Mouse (Mus musculus) olfactory bulb, adult 2 months (tissue): ENCODE measurements around the gene Tlr4. TPM values are rescaled to one million over a fixed set of nuclear protein-coding genes. Genes with fewer than 3 reads are reported as not detected.

Experiments
- H3K27ac ChIP-seq: fragments of 200-500 bp; 2 replicates; pipeline ENCODE4 v1.5.1; 2012; ENCODE audit warnings: low read depth, low read length; ENCODE audit not compliant: insufficient read depth
- H3K4me1 ChIP-seq: fragments of 200-500 bp; 2 replicates; pipeline ENCODE4 v1.6.1; 2012; ENCODE audit warnings: low read length; ENCODE audit not compliant: control insufficient read depth, insufficient read depth
- H3K4me3 ChIP-seq: fragments of 200-500 bp; 2 replicates; pipeline ENCODE4 v1.5.1; 2012; ENCODE audit warnings: mild to moderate bottlenecking, low read depth, low read length, moderate library complexity; ENCODE audit not compliant: insufficient read depth
- CTCF ChIP-seq: fragments of 200-500 bp; IDR thresholded peaks from 2 replicates; pipeline ENCODE4 v1.5.1; 2012; ENCODE audit warnings: low read depth, mild to moderate bottlenecking, low read length, moderate library complexity; ENCODE audit not compliant: insufficient read depth
- POLR2A ChIP-seq: fragments of 200-500 bp; IDR thresholded peaks from 2 replicates; pipeline ENCODE4 v1.6.1; 2012; ENCODE audit warnings: mild to moderate bottlenecking, low read depth, low read length, moderate library complexity; ENCODE audit not compliant: insufficient read depth
- WGBS: fragments of 180-500 bp; shearing (Covaris S2); methylation state at CpG from one replicate; pipeline ENCODE4 v1.1.7; 2018; 5-methylcytosine and 5-hydroxymethylcytosine counted together
- polyA plus RNA-seq: library from polyadenylated mRNA; stranded (reverse); fragments of >200 nt; gene quantifications from 2 replicates; pipeline ENCODE4 v1.2.4, GENCODE M21; 2012; ENCODE audit warnings: low replicate concordance; ENCODE audit not compliant: missing spikeins, insufficient read depth, insufficient read length

The Tlr4 gene
- not detected in 2 replicates for polyA plus RNA-seq

DNA sequence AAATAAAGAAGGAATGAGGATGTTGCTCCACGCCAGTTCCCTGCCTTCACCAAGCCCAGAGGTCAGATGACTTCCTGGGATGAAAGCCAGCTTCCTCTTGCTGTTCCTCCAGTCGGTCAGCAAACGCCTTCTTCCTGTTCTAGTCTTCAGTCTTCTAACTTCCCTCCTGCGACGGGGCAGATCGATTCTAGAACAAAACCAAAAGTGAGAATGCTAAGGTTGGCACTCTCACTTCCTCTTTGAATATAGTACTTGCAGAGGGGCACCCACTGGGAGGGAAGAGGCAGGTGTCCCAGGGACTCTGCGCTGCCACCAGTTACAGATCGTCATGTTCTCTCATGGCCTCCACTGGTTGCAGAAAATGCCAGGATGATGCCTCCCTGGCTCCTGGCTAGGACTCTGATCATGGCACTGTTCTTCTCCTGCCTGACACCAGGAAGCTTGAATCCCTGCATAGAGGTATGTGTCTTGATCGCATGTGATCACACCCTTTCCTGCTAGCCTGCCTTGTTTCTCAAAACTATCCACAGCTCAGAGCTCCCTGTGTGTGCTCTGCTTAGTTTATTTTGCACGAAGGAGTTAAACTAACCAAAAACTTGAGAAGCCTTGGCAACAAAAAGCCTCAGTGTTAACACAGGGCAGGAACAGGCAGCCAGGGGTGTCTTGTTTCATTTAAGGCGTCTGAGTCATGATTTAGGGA is at the start of gene Tlr4:
Gene Tlr4, plus strand, starts transcription at position 122 of the 700 bp plus-strand sequence.
- H3K4me3 ChIP-seq, result peak within 1 kb of the TSS; percentile 11; the same call in 1 of the 2 replicates
- H3K27ac ChIP-seq, result peak within 1 kb of the TSS; percentile 82
- TF ChIP-seq POLR2A (no peak), CTCF (no peak)
- peaks cover 8% of the 10 kb centered on the region for H3K4me1 ChIP-seq
- WGBS, result 57% methylated on average over 11 of the region's 11 CpGs

DNA sequence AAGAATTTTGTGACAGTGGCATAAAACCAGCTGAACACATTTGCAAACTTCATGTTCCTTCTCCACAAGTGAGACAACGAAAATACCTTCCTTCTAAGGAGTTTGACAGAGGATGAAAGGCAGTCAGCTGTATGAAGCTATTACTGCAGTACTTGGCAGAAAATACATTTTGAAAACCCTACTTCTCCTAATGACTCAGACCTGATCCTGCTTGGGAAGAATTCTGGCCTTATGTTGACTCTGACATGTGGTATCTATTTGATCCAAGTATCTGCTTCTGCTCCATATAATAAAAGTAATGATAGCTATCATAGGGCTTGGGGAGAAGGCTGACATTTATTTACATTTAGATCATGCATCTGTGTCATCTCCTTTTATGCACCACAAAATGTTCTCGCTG is 33.1 kb upstream of the Tlr4 start:
- no peak overlapping the region for H3K27ac ChIP-seq
- TF ChIP-seq CTCF, result no peak
- TF ChIP-seq POLR2A, result no peak
- H3K4me3 ChIP-seq, result no peak overlapping the region
- WGBS, result 92% methylated on average over 2 of the region's 2 CpGs
- no peaks in the 10 kb centered on the region for H3K4me1 ChIP-seq

DNA sequence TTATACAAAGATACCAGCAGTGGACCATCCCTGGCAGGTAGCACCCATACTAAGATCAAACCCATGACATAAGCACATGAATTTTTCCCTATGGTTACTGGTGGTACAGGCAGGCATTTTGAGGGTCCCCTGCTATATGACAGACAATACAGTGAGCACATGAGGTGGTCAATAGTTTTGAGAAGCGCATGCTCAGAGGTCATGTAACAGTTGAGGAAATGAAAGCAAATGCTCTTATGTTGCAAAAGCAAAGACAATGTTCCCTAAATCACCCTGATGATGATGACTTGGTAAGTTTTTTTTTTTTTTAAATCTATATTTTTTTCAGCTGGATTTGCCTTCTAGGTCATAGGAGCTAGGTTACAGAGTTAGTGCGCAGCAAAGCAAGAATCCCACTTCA is 30.7 kb upstream of the Tlr4 start:
- no peak overlapping the region for H3K4me3 ChIP-seq
- no peak overlapping the region for H3K27ac ChIP-seq
- WGBS, result 98% methylated on average over 2 of the region's 2 CpGs
- H3K4me1 ChIP-seq, result no peaks in the 10 kb centered on the region
- TF ChIP-seq CTCF (no peak), POLR2A (no peak)

DNA sequence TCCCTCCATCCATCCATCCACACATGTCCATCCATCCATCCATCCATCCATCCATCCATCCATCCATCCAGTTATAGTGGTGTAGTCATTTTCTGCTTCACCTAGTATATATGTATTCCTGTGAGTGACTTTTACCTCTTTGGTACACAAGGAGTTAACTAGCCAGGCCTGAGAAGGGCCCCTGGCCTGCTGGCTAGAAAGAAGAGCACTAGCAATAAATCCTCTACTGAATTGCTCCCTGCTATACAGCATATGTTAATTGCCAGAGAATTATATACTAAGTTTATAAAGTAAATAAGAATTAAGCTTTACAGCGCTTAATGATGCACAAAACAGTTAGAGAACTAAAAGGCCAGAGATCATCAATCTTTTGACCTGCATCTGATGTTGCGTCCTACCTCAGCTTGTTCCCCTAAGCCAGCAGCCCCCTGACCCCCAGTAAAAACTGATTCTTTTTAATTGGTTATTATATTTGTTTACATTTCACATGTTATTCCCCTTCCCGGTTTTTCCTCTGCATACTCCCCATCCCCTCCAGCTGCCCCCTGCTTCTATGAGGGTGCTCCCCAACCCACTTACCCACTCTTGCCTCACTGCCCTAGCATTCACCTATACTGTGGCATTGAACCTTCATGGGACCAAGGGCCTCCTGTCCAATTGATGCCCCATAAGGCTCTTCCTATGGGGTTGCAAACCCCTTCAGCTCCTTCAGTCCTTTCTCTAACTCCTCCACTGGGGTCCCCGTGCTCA is 22.7 kb upstream of the Tlr4 start:
- Histone ChIP-seq H3K27ac (no peak overlapping the region), H3K4me3 (no peak overlapping the region), H3K4me1 (no peaks in the 10 kb centered on the region)
- TF ChIP-seq POLR2A (no peak), CTCF (no peak)
- 91% methylated on average over 4 of the region's 4 CpGs for WGBS

DNA sequence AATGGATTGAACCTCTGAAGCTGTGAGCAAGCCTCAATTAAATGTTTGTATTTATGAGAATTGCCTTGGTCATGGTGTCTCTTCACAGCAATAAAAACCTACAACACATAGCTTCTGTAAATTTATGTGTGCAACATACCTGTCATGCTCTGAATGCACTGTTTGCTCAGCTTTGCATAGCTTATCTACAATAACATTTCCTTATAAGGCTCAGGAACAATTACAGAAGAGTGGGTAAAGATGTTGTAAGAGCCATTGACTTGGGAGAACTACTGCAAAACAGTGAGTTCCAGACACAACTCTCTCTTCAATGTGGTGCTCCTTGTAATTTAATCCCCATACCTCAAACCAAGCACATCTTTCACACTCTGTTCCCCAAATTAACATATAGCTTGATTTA is 21.6 kb upstream of the Tlr4 start:
- H3K27ac ChIP-seq, result no peak overlapping the region
- no peak overlapping the region for H3K4me3 ChIP-seq
- no peaks in the 10 kb centered on the region for H3K4me1 ChIP-seq
- TF ChIP-seq POLR2A, result no peak
- TF ChIP-seq CTCF, result no peak

DNA sequence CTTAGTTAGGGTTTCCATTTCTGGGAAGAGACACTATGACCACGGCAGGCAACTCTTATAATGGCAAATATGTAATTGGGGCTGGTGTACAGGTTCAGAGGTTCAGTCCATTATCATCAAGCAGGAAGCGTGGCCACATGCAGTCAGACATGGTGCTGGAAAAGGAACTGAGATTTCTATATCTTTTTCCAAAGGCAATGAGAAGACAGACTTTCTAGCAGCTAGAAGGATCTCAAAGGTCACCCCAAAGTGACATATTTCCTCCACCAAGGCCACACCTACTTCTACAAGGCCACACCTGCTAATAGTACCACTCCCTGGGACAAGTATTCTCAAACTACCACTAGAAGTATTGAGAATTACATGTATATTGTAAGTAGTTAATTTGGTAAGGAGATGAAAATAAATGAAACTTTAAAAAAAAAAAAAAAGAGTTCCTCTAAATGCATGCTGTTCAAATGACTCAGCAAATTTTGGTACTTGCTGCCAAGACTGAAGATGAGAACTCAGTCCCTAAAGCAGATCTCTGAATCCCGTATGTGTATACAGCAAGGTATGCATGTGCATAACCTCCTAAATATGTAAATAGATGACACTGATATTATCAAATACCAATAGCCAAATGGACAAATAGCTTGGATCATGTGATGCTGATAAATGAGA is 10.9 kb upstream of the Tlr4 start:
- no peak overlapping the region for H3K4me3 ChIP-seq
- WGBS, result 84% methylated on average over 3 of the region's 3 CpGs
- H3K4me1 ChIP-seq, result no peaks in the 10 kb centered on the region
- no peak for TF ChIP-seq CTCF
- no peak overlapping the region for H3K27ac ChIP-seq

DNA sequence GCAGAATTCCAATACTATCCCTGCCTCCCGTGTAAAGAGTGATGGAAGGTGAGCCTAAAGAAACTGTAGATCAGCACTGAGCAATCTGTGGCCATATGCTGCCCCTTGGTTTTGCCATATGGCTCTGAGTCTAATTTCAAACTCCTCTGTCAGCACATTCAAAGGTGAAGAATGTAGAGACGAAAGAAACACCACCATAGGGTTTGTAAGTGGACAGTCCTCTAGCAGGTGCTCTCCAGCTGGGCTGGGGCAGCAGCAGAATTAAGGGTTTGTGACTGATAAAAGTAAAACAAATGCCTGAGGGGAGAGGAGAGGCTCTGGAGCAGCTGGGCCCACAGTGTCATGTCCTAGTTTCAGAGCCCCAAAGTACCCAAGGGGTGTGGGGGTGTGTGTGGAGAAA is 6.2 kb upstream of the Tlr4 start:
- Histone ChIP-seq H3K4me3 (no peak overlapping the region), H3K27ac (no peak overlapping the region), H3K4me1 (no peaks in the 10 kb centered on the region)
- 75% methylated on average over 2 of the region's 2 CpGs for WGBS
- TF ChIP-seq CTCF (no peak), POLR2A (no peak)

DNA sequence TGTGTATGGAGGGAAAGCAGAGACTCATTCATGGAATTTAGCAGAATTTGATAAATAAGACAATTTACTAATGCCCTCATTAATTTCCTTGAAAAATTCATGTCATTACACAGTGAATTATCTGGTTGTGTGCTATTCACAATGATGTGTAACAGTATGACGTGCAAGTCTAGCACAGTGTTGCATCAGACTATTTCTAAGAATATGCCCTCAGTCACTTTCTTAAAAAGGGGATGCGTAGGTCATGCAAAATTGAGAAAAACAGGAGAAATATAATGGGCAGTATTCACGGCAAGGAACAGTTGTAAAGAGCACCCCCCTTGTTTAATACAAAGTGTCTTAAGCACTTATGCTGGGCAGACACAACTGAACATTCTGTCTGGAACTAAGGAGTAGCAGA is 5.6 kb upstream of the Tlr4 start:
- no peak overlapping the region for H3K27ac ChIP-seq
- TF ChIP-seq CTCF, result no peak
- no peaks in the 10 kb centered on the region for H3K4me1 ChIP-seq
- no peak overlapping the region for H3K4me3 ChIP-seq
- WGBS, result 79% methylated on average over 3 of the region's 3 CpGs

DNA sequence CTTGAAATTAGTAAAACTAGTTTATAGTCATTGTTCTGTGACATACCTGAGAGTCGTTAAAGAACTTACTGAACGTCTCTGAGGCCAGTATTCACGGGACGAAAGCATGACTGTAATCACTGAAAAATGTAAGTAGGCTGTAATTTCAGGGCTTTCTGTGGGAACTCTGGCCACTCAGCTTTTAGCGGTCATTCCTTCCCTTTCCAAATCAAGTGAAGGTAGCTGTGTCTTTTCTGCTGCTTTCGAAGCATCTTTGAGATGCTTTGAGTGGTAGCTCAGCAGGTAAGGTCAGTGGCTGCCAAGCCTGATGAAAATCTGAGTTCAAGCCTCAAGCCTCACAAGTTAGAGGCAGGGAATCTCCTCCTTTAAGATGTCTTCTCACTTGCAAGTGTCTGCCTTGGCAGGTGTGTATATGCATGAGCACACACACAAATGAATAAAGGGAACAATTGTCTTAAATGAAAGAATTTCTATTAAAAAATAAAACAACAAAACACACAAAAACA is 832 bp downstream of the Tlr4 start:
- H3K4me1 ChIP-seq, result peaks cover 8% of the 10 kb centered on the region
- WGBS, result 36% methylated on average over 6 of the region's 6 CpGs
- H3K4me3 ChIP-seq, result no peak overlapping the region
- TF ChIP-seq POLR2A (no peak), CTCF (no peak)
- H3K27ac ChIP-seq, result peak overlapping the region; percentile 82; the same call in 1 of the 2 replicates
